Mouse (Mus musculus): ENCODE measurements around the gene Cbfa2t2.

- TF ChIP-seq GATA1 (IDR thresholded peaks at IDR 0.05; ENCODE audit: borderline replicate concordance, low read length): no peak
- no peak for TF ChIP-seq FLI1 (IDR thresholded peaks at IDR 0.05; ENCODE audit: low read length)
Measured at GRCm38 (mm10) chr2:154538710-154539109, 102.4 kb downstream of the Cbfa2t2 start.
